Mouse (Mus musculus): ENCODE measurements around the gene Stx5a. TPM values are rescaled to one million over a fixed set of nuclear protein-coding genes. Genes with fewer than 3 reads are reported as not detected.

Gene Stx5a
- polyA plus RNA-seq, 1 experiment from 2014 or later = 143 TPM

DNA sequence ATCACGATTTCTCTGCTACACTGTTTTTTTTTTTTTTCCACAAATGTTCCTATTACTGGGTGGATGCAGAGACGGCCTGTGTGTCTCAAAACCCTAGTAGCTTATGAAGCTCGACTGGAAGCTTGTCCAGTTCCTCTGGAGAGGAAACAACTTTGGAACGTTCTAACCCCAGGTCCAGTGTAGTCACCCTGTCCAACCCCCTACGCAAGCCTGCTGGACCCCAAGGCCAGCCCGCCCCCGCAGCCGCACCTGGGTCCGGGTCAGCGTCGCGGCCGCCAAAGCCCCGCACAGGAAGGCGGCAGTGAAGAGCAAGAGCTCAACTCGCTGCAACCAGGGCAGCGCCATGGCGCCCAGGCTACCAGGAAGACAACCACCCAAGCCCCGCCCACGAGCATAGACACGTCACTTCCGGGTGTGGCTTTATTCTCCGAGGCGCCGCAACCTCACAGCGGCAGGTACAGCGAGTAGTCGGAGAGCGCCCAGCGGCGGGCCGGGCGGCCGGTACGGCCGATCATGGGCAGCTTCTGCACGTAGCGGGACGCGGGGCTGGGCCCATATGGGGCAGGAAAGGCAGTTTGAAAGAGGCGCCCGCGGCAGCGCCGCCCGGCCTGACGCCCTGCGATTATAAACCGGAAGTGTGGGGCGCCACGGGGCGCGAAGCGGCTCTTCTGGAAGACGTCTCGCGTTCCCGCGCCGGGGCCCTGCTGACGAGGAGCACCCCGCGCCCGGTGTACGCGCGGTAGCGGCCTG is 33.0 kb downstream of the Stx5a start, which contains the start of gene Tmem179b:
Gene Tmem179b (minus strand): TSS at position 382 of the 750 bp plus-strand sequence.
- Histone ChIP-seq H3K4me1 (ENCODE audit: insufficient read depth, low read depth, low read length) (peaks cover 20% of the 10 kb centered on the region; the same call in 1 of the 2 replicates), H3K36me3 (ENCODE audit: insufficient read depth, low read length) (peaks cover 2% of the 10 kb centered on the region; the same call in 1 of the 2 replicates), H3K9me3 (ENCODE audit: low read length) (no peaks in the 10 kb centered on the region), H3K27ac (ENCODE audit: low read length) (peak within 1 kb of the TSS; percentile 97), H3K27me3 (replicated peaks; ENCODE audit: insufficient read depth, low read length) (no peaks in the 10 kb centered on the region), H3K4me2 (replicated peaks; ENCODE audit: low read depth, low read length) (peak within 1 kb of the TSS; percentile 96), H3K9ac (replicated peaks; ENCODE audit: low read depth) (peak within 1 kb of the TSS; percentile 85), H3K4me3 (ENCODE audit: low read depth, low read length) (peak within 1 kb of the TSS; percentile 85)
- TF ChIP-seq CTCF (IDR thresholded peaks at IDR 0.05) = peak; percentile 45
- TF ChIP-seq EP300 (IDR thresholded peaks at IDR 0.05) = no peak
- ATAC-seq = peak; percentile 95
- DNase-seq (ENCODE audit: low spot score) = peak; percentile 96
- WGBS = under 1% methylated on average over 58 of the region's 68 CpGs

DNA sequence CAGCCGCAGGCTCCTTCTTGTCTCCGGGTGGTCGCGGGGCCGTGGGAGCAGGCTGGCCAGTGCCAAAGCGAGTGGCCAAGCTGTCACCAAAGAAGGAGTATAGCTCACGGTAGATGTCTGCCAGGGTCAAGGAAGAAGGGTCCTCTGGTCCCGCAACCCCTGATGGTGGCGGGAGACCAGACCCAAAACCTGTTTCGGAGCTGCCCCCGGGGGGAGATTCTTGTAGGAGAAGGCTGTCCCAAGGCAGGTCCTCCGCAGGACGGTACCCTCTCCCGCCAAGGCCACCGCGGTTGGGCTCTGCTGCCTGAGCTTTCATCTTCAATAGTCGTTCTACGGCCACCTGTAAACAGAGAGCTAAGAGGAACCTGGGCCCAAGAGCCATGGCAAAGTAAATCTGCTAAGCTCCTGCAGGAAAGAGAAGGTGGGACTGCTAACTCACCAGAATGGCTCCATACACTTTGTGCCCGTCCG is 33.8 kb downstream of the Stx5a start:
- 2% methylated on average over 20 of the region's 20 CpGs for WGBS
- no peak for DNase-seq (ENCODE audit: low spot score)
- no peaks in the 10 kb centered on the region for H3K36me3 ChIP-seq (ENCODE audit: insufficient read depth, low read length)
- H3K27me3 ChIP-seq (replicated peaks; ENCODE audit: insufficient read depth, low read length) = no peaks in the 10 kb centered on the region
- no peak for ATAC-seq
- H3K4me2 ChIP-seq (replicated peaks; ENCODE audit: low read depth, low read length) = peak overlapping the region; percentile 96
- TF ChIP-seq EP300 (IDR thresholded peaks at IDR 0.05) (no peak), CTCF (IDR thresholded peaks at IDR 0.05) (no peak)
- H3K9me3 ChIP-seq (ENCODE audit: low read length) = no peaks in the 10 kb centered on the region
- H3K27ac ChIP-seq (ENCODE audit: low read length) = peak overlapping the region; percentile 97
- peak overlapping the region; percentile 85 for H3K4me3 ChIP-seq (ENCODE audit: low read depth, low read length)
- peak overlapping the region; percentile 85 for H3K9ac ChIP-seq (replicated peaks; ENCODE audit: low read depth)
- H3K4me1 ChIP-seq (ENCODE audit: insufficient read depth, low read depth, low read length) = peaks cover 20% of the 10 kb centered on the region; the same call in 1 of the 2 replicates

DNA sequence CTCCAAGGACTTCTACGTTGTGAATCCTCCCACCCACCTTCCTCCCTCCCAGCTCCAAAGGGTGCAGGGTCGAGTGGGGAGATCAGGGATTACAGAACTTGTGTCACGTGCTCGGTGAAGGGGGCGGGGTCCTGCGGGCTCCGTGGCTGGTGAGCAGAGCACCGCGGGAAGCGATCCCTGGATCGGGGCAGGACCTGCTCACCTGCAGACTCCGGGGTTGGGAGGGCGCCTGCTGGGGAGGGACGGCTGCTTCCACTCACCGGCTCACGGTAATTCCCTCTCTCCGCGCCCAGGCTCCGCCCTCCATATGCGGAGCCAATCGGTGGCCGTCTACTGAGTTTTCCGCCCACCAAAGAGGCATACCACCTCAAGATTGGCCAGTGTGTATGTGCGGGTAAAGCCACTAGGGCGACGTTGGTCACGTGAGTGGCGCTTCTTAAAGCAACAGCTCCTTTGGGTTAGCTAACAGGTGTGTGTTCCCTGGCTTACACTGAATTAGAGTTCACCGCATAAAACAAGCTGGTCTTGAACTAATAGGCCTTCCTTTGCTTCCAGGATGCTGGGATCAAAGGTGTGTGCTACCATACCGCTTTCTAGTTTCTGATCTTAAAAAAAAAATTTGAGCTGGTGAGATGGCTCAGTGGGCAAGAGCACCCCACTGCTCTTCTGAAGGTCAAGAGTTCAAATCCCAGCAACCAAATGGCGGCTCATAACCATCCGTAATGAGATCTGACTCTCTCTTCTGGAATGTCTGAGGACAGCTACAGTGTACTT is 45.0 kb downstream of the Stx5a start, which contains the start of gene Taf6l:
Gene Taf6l (minus strand): TSS at position 410 of the 774 bp plus-strand sequence.
- H3K4me2 ChIP-seq (replicated peaks; ENCODE audit: low read depth, low read length) = peak within 1 kb of the TSS; percentile 66
- ATAC-seq (peak; percentile 99), DNase-seq (ENCODE audit: low spot score) (peak; percentile 98)
- H3K36me3 ChIP-seq (ENCODE audit: insufficient read depth, low read length) = peaks cover 9% of the 10 kb centered on the region
- H3K9ac ChIP-seq (replicated peaks; ENCODE audit: low read depth) = peak within 1 kb of the TSS; percentile 59
- peak; percentile 58 for TF ChIP-seq CTCF (IDR thresholded peaks at IDR 0.05)
- TF ChIP-seq EP300 (IDR thresholded peaks at IDR 0.05) = no peak
- H3K4me3 ChIP-seq (ENCODE audit: low read depth, low read length) = peak within 1 kb of the TSS; percentile 67
- peak within 1 kb of the TSS; percentile 59; the same call in 1 of the 2 replicates for H3K27ac ChIP-seq (ENCODE audit: low read length)
- H3K27me3 ChIP-seq (replicated peaks; ENCODE audit: insufficient read depth, low read length) = no peaks in the 10 kb centered on the region
- under 1% methylated on average over 32 of the region's 32 CpGs for WGBS
- H3K4me1 ChIP-seq (ENCODE audit: insufficient read depth, low read depth, low read length) = no peaks in the 10 kb centered on the region
- no peaks in the 10 kb centered on the region for H3K9me3 ChIP-seq (ENCODE audit: low read length)

GRCm38 (mm10) chr19:8788521-8788920 is 47.3 kb downstream of the Stx5a start:
- no peaks in the 10 kb centered on the region for H3K9me3 ChIP-seq (ENCODE audit: low read length)
- no peak overlapping the region for H3K9ac ChIP-seq (replicated peaks; ENCODE audit: low read depth)
- H3K4me3 ChIP-seq (ENCODE audit: low read depth, low read length) = no peak overlapping the region
- H3K27ac ChIP-seq (ENCODE audit: low read length) = no peak overlapping the region
- DNase-seq (ENCODE audit: low spot score) = peak; percentile 42
- 30% methylated on average over 3 of the region's 3 CpGs for WGBS
- no peaks in the 10 kb centered on the region for H3K4me1 ChIP-seq (ENCODE audit: insufficient read depth, low read depth, low read length)
- H3K4me2 ChIP-seq (replicated peaks; ENCODE audit: low read depth, low read length) = no peak overlapping the region
- no peak for ATAC-seq
- no peak for TF ChIP-seq CTCF (IDR thresholded peaks at IDR 0.05)
- TF ChIP-seq EP300 (IDR thresholded peaks at IDR 0.05) = no peak
- H3K27me3 ChIP-seq (replicated peaks; ENCODE audit: insufficient read depth, low read length) = no peaks in the 10 kb centered on the region
- H3K36me3 ChIP-seq (ENCODE audit: insufficient read depth, low read length) = peaks cover 3% of the 10 kb centered on the region; the same call in 1 of the 2 replicates

DNA sequence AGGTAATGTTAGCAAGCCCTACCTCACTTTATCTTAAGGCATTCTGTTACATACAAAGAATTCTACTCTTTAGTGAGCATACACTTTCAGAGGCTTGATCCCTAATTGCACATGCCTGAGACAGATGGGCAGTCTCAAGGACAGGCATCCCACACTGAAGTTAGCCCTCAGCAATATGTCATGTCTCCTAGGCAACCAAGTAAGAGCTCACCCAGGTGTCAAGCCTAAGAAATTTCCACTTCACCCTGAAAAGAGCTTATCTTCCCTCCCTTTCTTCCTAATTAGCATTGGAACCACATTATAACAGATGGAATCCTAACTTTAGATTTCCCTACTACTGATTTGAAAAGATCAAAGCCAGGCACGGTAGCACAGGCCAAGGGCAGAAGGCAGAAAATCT is 48.0 kb downstream of the Stx5a start:
- ATAC-seq (no peak), DNase-seq (ENCODE audit: low spot score) (no peak)
- H3K4me2 ChIP-seq (replicated peaks; ENCODE audit: low read depth, low read length) = no peak overlapping the region
- H3K27ac ChIP-seq (ENCODE audit: low read length) = no peak overlapping the region
- H3K9ac ChIP-seq (replicated peaks; ENCODE audit: low read depth) = no peak overlapping the region
- H3K27me3 ChIP-seq (replicated peaks; ENCODE audit: insufficient read depth, low read length) = no peaks in the 10 kb centered on the region
- no peaks in the 10 kb centered on the region for H3K9me3 ChIP-seq (ENCODE audit: low read length)
- no peak overlapping the region for H3K4me3 ChIP-seq (ENCODE audit: low read depth, low read length)
- no peaks in the 10 kb centered on the region for H3K4me1 ChIP-seq (ENCODE audit: insufficient read depth, low read depth, low read length)
- WGBS = 43% methylated on average over 1 of the region's 1 CpGs
- TF ChIP-seq EP300 (IDR thresholded peaks at IDR 0.05) (no peak), CTCF (IDR thresholded peaks at IDR 0.05) (no peak)
- H3K36me3 ChIP-seq (ENCODE audit: insufficient read depth, low read length) = peaks cover 6% of the 10 kb centered on the region; the same call in 1 of the 2 replicates

DNA sequence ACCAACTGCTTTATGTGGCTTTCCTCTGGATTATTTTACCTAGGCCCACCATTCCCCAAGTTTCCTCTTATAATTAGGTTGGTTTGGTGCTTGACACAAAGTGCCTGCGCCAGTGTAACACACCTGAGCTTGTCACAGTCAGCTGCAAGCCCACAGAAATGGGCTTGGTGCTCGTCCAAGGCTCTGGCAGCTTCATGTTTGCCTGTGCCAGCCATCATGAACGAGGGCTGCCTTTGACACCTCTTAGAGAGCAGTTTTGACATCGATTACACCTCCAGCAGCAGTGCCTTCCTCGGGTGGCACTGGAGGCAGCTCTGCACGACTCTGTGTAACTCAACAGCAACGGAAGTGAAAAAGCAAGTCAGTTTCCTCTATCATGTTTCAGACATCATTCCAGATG is 49.0 kb downstream of the Stx5a start:
- ATAC-seq = no peak
- no peak overlapping the region for H3K4me2 ChIP-seq (replicated peaks; ENCODE audit: low read depth, low read length)
- H3K4me1 ChIP-seq (ENCODE audit: insufficient read depth, low read depth, low read length) = no peaks in the 10 kb centered on the region
- no peaks in the 10 kb centered on the region for H3K9me3 ChIP-seq (ENCODE audit: low read length)
- no peaks in the 10 kb centered on the region for H3K27me3 ChIP-seq (replicated peaks; ENCODE audit: insufficient read depth, low read length)
- H3K4me3 ChIP-seq (ENCODE audit: low read depth, low read length) = no peak overlapping the region
- peaks cover 12% of the 10 kb centered on the region for H3K36me3 ChIP-seq (ENCODE audit: insufficient read depth, low read length)
- DNase-seq (ENCODE audit: low spot score) = no peak
- TF ChIP-seq CTCF (IDR thresholded peaks at IDR 0.05) (no peak), EP300 (IDR thresholded peaks at IDR 0.05) (no peak)
- H3K27ac ChIP-seq (ENCODE audit: low read length) = no peak overlapping the region
- 72% methylated on average over 7 of the region's 7 CpGs for WGBS
- H3K9ac ChIP-seq (replicated peaks; ENCODE audit: low read depth) = no peak overlapping the region

Measured in lung, postnatal 0 days (tissue).